Mouse (Mus musculus) spleen, postnatal 36 days (tissue): ENCODE measurements at regions not wholly inside any gene's neighbourhood (a gene's known extent, or its start where the extent isn't known, plus 50 kb on each side); places are given as distances from the start of the nearest gene placed in this dataset.

Source experiments
- DNase-seq, 2 experiments: peaks; one replicate each; pipeline ENCODE4 v3.0.0; 2022; ENCODE audit warnings: low spot score in 2 of 2, mixed read lengths in 1 of 2

GRCm38 (mm10) chr9:33915349-33916056, 570.2 kb upstream of the Kirrel3 start:
- DNase-seq = no peak

- no peak for DNase-seq
Measured at GRCm38 (mm10) chr9:33930286-33930685, 555.4 kb upstream of the Kirrel3 start.

- DNase-seq = no peak
Measured at GRCm38 (mm10) chr9:33934071-33934470, 551.6 kb upstream of the Kirrel3 start.

- DNase-seq = no peak
Measured at GRCm38 (mm10) chr9:33954319-33954718, 531.4 kb upstream of the Kirrel3 start.
